Mouse (Mus musculus) adrenal gland, adult 10 weeks (tissue): Measurements from ENCODE around the gene Npff. TPM values are rescaled to one million over a fixed set of nuclear protein-coding genes. Genes with fewer than 3 reads are reported as not detected.

ENCODE experiments used
- polyA plus RNA-seq: library from polyadenylated mRNA; stranded (reverse); fragments of 350-450 nt; fragmentation: Illumina TruSeq; extraction: RNeasy Lipid Tissue Mini Kit (QIAGEN cat#74804); gene quantifications from one replicate; pipeline ENCODE4 v1.2.3, GENCODE M21; 2014; ENCODE audit warnings: low read depth, low replicate concordance

Gene Npff
- polyA plus RNA-seq = not detected

DNA sequence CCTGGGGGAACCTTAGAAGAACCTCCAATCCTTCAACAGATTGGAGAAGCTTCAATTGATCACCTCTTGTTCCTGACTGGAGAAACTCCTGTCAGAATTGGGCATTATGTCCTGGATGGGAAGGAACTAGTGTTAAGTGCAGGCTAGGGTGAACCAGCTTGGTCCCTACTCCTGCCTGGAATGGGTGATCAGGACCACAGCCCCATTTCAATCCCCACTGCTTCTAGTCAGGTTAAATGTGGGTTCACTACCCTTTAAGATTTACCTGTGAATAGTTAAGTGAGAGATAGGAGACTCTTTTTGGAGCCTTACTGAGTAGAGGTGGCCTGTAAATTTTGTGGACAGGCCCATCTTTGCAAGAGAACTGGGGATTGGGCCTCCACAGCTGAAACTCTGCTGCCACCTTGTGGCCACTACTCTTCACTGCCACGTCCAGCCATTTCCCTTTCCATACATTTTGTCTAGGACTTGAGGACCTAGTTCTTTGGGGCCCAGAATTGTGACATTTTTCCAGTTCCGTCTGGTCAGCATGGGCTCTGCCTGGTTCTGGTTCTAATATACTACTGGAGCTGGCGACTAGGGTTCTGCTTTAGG lies at the start of gene Npff:
Gene Npff, minus strand, starts transcription at position 51 of the 594 bp plus-strand sequence.

DNA sequence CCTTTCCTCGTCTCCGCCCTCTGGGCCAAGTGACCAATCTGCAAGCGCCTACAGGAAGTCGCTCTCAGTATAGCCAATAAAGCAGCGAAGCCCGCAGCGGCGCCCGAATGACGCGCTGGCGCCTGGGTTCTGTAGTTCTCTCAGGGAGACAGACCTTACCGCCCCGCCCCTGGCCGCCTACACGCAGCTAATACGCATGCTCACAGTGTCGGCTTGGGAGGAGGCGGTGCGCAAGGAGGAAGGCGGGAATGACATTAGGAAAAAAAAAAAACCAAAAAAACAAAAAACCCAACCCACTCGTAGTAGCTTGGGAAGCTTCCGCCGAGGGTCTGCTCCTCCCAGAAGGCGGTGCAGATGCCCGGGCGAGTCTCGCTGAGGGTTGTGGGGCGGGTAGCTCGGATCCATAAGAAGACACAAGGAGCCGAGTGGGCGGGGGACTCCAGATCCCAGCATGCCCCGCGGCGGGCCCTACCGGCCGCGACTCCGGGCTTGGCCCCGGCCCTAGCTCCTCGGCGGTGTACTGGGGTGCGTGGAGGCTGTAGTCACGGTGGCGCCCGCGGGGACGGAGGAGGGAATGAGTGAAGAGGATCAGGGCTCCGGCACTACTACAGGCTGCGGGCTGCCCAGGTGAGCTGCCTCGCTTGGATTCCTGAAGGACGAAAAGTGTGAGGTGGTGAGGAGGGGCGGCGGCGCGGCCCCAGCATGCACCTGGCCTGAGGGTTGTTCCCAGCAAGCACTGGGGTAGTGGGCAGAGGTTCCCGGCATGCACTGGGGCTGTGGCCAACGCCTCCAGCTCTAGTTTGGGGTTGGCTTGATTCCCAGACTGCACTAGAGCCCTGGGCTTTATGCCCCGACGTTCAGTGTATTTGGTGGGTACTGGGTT lies 6.5 kb downstream of the Npff start, which contains the start of gene Tarbp2:
Gene Tarbp2, plus strand, starts transcription at position 217 of the 883 bp plus-strand sequence.

DNA sequence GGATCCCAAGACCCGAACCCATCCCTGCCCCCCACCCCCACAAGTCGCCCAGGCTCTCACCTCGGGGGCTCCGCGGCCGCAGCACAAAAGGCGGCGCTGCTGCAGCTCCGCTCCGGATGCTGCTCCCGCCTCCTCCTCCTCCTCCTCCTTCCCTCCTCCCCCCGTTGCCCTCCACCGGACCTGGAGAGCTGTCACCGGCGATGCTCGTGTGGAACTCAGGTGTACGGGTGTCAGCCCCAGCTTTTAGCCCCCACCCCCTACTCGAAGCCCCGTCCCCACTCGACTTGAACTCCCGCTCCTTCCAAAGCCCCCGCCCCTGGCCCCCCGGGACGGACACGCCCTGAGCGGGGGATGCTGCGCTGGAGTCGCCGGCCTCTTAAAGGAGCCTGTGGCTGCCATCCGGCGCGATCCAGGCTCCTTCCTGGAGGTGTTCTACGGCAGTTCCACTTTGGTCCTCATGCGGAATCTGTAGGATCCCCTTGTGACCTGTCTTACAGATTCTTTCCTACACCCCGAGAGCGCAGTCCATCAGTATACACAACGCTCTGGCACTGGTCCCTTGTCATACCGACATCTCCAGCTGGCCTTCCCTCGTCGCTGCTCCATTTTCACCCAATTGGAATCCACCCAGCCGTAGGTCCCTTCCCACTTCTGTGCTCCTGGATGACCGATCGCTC lies 7.9 kb downstream of the Npff start, which contains the start of gene Map3k12:
Gene Map3k12, minus strand, starts transcription at position 337 of the 677 bp plus-strand sequence.

DNA sequence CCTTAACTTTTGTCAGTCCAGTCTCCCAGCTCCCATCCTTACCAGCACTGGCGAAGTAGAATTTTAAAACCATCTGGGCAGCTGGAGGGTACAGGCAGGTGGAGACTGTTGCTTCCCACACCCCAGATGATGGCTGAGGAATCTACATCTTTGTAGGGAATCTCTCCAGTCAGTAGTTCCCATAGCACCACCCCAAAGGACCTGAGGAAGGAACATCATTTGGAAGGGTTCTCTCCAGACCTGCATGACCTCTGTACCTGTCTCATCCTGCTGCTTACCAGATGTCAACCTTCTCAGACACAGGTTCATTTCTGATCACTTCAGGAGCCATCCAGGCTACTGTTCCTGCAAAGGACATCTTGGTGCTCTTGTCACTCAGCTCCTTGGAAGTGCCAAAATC lies 21.3 kb downstream of the Npff start, which contains the start of gene Gm10337:
Gene Gm10337, plus strand, starts transcription at position 276 of the 400 bp plus-strand sequence.

Other genes with a start within 250 kb of the Npff start
- 1.9 TPM for gene Mfsd5, start 245.5 kb downstream of the Npff start, polyA plus RNA-seq
- gene Espl1, start 228.7 kb downstream of the Npff start, polyA plus RNA-seq = not detected
- 69.6 TPM for gene Pfdn5, start 198.8 kb downstream of the Npff start, polyA plus RNA-seq
- gene Myg1, start 193.2 kb downstream of the Npff start, polyA plus RNA-seq = 8.9 TPM
- gene Aaas, start 174.2 kb downstream of the Npff start, polyA plus RNA-seq = 2.6 TPM
- gene Sp7, start 157.8 kb downstream of the Npff start, polyA plus RNA-seq = not detected
- gene Sp1, start 118.8 kb downstream of the Npff start, polyA plus RNA-seq = 91.2 TPM
- not detected for gene Amhr2, start 79.6 kb downstream of the Npff start, polyA plus RNA-seq
- 111 TPM for gene Prr13, start 65.9 kb downstream of the Npff start, polyA plus RNA-seq
- 672 TPM for gene Pcbp2, start 54.4 kb downstream of the Npff start, polyA plus RNA-seq
- gene Gm10337, start 21.2 kb downstream of the Npff start, polyA plus RNA-seq = not detected
- 3.4 TPM for gene Map3k12, start 7.9 kb downstream of the Npff start, polyA plus RNA-seq
- 0.70 TPM for gene Tarbp2, start 6.8 kb downstream of the Npff start, polyA plus RNA-seq
- gene Gm28047, start 100.1 kb upstream of the Npff start, polyA plus RNA-seq = not detected
- 51.1 TPM for gene Atf7, start 100.5 kb upstream of the Npff start, polyA plus RNA-seq
- gene Atp5g2, start 147.4 kb upstream of the Npff start, polyA plus RNA-seq = 10.4 TPM
- 161 TPM for gene Calcoco1, start 197.2 kb upstream of the Npff start, polyA plus RNA-seq